Mouse (Mus musculus): ENCODE data around the gene Crebl2. TPM values are rescaled to one million over a fixed set of nuclear protein-coding genes. Genes with fewer than 3 reads are reported as not detected.

Crebl2 gene
- total and polyA plus RNA-seq, 2 experiments from 2014 or later: 2.0 to 14.5 TPM

DNA sequence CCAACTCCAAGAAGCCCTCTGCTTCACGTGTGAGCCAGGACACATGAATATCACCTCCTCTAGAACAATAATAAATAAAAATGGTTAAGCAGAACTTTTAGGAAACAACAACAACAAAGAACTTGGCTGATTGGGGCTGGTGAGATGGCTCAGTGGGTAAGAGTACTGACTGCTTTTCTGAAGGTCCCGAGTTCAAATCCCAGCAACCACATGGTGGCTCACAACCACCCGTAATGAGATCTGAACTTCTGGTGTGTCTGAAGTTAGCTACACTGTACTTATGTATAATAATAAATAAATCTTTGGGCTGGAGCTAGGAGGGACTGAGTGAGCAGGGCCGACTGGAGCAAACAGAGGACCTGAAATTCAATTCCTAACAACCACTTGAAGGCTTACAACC is 47.3 kb downstream of the Crebl2 start:
- ATAC-seq (ENCODE audit: insufficient read depth, low read depth) (no peak), DNase-seq (ENCODE audit: low spot score) (no peak)
- H3K27ac ChIP-seq (ENCODE audit: low read depth): no peak overlapping the region
- no peaks in the 10 kb centered on the region for H3K27me3 ChIP-seq (ENCODE audit: control insufficient read depth, insufficient read depth, low read length)
- WGBS: 84% methylated on average over 4 of the region's 4 CpGs
- H3K9ac ChIP-seq (replicated peaks; ENCODE audit: low read depth, low read length): no peak overlapping the region
- no peak overlapping the region for H3K4me2 ChIP-seq (ENCODE audit: low read depth, low read length)
- H3K36me3 ChIP-seq (replicated peaks; ENCODE audit: control insufficient read depth, insufficient read depth, low read length): no peaks in the 10 kb centered on the region
- H3K4me1 ChIP-seq (ENCODE audit: control insufficient read depth, insufficient read depth): no peaks in the 10 kb centered on the region
- H3K4me3 ChIP-seq (ENCODE audit: low read depth, low read length): no peak overlapping the region
- no peaks in the 10 kb centered on the region for H3K9me3 ChIP-seq (replicated peaks; ENCODE audit: control insufficient read depth, low read length)
- no peak for TF ChIP-seq EP300 (IDR thresholded peaks at IDR 0.05; ENCODE audit: low read depth)
- TF ChIP-seq CTCF (IDR thresholded peaks at IDR 0.05; ENCODE audit: low read depth): no peak

DNA sequence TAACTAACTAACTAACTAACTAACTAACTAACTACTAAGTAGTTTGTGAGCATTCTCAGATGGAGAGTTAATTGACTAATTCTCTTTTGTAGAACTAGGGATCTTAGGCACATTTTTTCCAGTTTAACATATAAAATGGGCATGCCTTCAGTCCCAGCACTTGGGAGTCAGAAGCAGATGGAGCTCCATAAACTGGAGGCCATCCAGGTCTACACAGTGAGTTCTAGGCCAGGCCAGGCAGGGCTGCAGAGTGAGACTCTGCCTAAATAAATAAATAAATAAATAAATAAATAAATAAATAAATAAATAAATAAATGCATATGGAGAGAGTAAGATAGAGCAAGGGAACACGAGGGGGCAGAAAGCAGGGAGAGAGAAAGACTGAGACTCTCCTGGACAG is 47.9 kb downstream of the Crebl2 start:
- H3K27ac ChIP-seq (ENCODE audit: low read depth): no peak overlapping the region
- H3K9ac ChIP-seq (replicated peaks; ENCODE audit: low read depth, low read length): no peak overlapping the region
- H3K36me3 ChIP-seq (replicated peaks; ENCODE audit: control insufficient read depth, insufficient read depth, low read length): no peaks in the 10 kb centered on the region
- no peak overlapping the region for H3K4me3 ChIP-seq (ENCODE audit: low read depth, low read length)
- DNase-seq (ENCODE audit: low spot score) (no peak), ATAC-seq (ENCODE audit: insufficient read depth, low read depth) (no peak)
- H3K9me3 ChIP-seq (replicated peaks; ENCODE audit: control insufficient read depth, low read length): no peaks in the 10 kb centered on the region
- no peak overlapping the region for H3K4me2 ChIP-seq (ENCODE audit: low read depth, low read length)
- no peaks in the 10 kb centered on the region for H3K27me3 ChIP-seq (ENCODE audit: control insufficient read depth, insufficient read depth, low read length)
- H3K4me1 ChIP-seq (ENCODE audit: control insufficient read depth, insufficient read depth): no peaks in the 10 kb centered on the region
- TF ChIP-seq CTCF (IDR thresholded peaks at IDR 0.05; ENCODE audit: low read depth) (no peak), EP300 (IDR thresholded peaks at IDR 0.05; ENCODE audit: low read depth) (no peak)
- WGBS: 68% methylated on average over 1 of the region's 1 CpGs

DNA sequence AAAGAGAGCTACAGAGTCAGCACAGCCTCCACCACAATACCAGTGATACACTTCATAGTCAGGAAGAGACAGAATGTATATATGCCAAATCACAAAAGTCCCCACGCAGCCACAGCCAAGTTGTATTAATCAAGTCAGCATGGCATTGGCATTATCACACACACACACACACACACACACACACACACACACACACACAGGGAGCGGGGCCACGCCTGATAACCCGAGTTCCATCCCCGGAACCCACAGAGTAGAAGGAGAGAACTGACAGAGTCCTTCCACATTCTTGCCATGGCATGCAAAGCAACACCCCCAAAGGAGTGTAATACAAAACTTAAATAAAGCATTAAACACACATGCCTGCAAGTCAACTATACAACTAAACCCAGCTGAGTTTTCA is 49.6 kb downstream of the Crebl2 start:
- ATAC-seq (ENCODE audit: insufficient read depth, low read depth) (no peak), DNase-seq (ENCODE audit: low spot score) (no peak)
- Histone ChIP-seq H3K27me3 (ENCODE audit: control insufficient read depth, insufficient read depth, low read length) (no peaks in the 10 kb centered on the region), H3K4me3 (ENCODE audit: low read depth, low read length) (no peak overlapping the region), H3K36me3 (replicated peaks; ENCODE audit: control insufficient read depth, insufficient read depth, low read length) (no peaks in the 10 kb centered on the region), H3K9ac (replicated peaks; ENCODE audit: low read depth, low read length) (no peak overlapping the region), H3K4me1 (ENCODE audit: control insufficient read depth, insufficient read depth) (no peaks in the 10 kb centered on the region), H3K9me3 (replicated peaks; ENCODE audit: control insufficient read depth, low read length) (no peaks in the 10 kb centered on the region), H3K27ac (ENCODE audit: low read depth) (no peak overlapping the region), H3K4me2 (ENCODE audit: low read depth, low read length) (no peak overlapping the region)
- 78% methylated on average over 5 of the region's 5 CpGs for WGBS
- TF ChIP-seq EP300 (IDR thresholded peaks at IDR 0.05; ENCODE audit: low read depth) (no peak), CTCF (IDR thresholded peaks at IDR 0.05; ENCODE audit: low read depth) (no peak)

DNA sequence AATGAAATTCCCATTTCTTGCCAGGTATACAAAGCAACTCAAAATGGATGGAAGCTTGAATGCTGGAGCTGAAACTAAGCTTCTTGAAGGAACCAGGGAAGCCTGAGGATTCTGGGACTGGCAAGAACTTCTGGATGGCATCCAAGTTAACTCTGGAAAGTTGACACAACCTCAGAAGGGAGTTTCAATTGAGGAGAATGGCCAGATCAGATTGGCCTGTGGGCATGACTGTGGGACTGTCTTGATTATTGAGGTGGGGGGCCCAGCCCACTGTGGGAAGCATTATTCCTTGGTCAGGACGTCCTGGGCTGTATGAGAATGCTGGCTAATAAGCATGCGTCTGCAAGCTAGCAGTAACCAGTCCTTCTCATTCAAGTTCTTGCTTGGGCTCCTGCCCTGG is 50.1 kb downstream of the Crebl2 start:
- 63% methylated on average over 2 of the region's 2 CpGs for WGBS
- H3K9me3 ChIP-seq (replicated peaks; ENCODE audit: control insufficient read depth, low read length): no peaks in the 10 kb centered on the region
- H3K4me3 ChIP-seq (ENCODE audit: low read depth, low read length): no peak overlapping the region
- H3K36me3 ChIP-seq (replicated peaks; ENCODE audit: control insufficient read depth, insufficient read depth, low read length): no peaks in the 10 kb centered on the region
- H3K27ac ChIP-seq (ENCODE audit: low read depth): no peak overlapping the region
- no peak overlapping the region for H3K4me2 ChIP-seq (ENCODE audit: low read depth, low read length)
- TF ChIP-seq CTCF (IDR thresholded peaks at IDR 0.05; ENCODE audit: low read depth): no peak
- TF ChIP-seq EP300 (IDR thresholded peaks at IDR 0.05; ENCODE audit: low read depth): no peak
- no peak overlapping the region for H3K9ac ChIP-seq (replicated peaks; ENCODE audit: low read depth, low read length)
- no peaks in the 10 kb centered on the region for H3K27me3 ChIP-seq (ENCODE audit: control insufficient read depth, insufficient read depth, low read length)
- no peaks in the 10 kb centered on the region for H3K4me1 ChIP-seq (ENCODE audit: control insufficient read depth, insufficient read depth)
- DNase-seq (ENCODE audit: low spot score): no peak
- no peak for ATAC-seq (ENCODE audit: insufficient read depth, low read depth)

DNA sequence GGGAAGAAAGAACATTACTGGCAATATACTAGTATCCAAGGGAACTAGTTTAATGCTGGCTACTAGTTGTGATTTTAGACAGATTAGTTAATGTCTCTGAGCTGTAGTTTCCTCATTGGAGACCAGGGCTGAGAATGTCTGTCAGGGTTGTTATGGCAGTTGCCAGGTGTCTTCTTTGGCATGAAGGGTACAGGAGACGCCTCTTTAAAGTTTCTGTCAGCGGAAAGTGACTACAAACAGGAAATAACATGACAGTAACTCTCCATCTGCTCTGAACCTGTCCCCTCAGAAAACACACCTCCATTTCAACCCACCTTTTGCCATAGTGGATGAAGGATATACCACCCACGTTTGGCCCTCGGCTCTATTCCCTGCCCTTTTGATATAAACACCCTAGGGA is 53.7 kb downstream of the Crebl2 start:
- no peak for DNase-seq (ENCODE audit: low spot score)

DNA sequence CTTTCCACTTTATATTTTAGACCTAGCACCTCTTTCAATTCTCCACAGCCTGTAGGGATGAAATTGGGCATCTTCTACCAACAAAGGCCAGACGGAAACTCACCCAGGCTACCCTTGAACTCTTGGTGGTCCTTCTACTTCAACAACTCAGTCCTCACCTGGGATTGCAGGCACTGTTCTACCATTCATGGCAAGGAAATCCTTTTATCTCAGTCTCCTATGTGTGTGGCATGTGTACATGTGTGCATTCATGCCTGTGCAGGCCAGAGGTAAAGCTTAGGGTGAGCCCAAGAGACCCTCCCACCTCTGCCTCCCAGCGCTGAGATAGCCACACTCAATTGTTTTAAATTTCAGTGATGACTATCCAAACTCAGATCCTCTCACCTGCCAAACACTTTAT is 55.6 kb downstream of the Crebl2 start:
- Histone ChIP-seq H3K27ac (ENCODE audit: low read depth) (no peak overlapping the region), H3K4me1 (ENCODE audit: control insufficient read depth, insufficient read depth) (0 out of 2 replicates have a peak, but pooled peaks cover 4% of the 10 kb centered on the region), H3K4me3 (ENCODE audit: low read depth, low read length) (no peak overlapping the region), H3K9me3 (replicated peaks; ENCODE audit: control insufficient read depth, low read length) (no peaks in the 10 kb centered on the region), H3K4me2 (ENCODE audit: low read depth, low read length) (no peak overlapping the region), H3K27me3 (ENCODE audit: control insufficient read depth, insufficient read depth, low read length) (no peaks in the 10 kb centered on the region), H3K9ac (replicated peaks; ENCODE audit: low read depth, low read length) (no peak overlapping the region), H3K36me3 (replicated peaks; ENCODE audit: control insufficient read depth, insufficient read depth, low read length) (no peaks in the 10 kb centered on the region)
- WGBS: 94% methylated on average over 2 of the region's 2 CpGs
- TF ChIP-seq CTCF (IDR thresholded peaks at IDR 0.05; ENCODE audit: low read depth) (no peak), EP300 (IDR thresholded peaks at IDR 0.05; ENCODE audit: low read depth) (no peak)
- DNase-seq (ENCODE audit: low spot score) (no peak), ATAC-seq (ENCODE audit: insufficient read depth, low read depth) (no peak)

More for the DNA sequence above, 53.7 kb downstream of the Crebl2 start:
- Histone ChIP-seq H3K27me3 (ENCODE audit: control insufficient read depth, insufficient read depth, low read length) (no peaks in the 10 kb centered on the region), H3K27ac (ENCODE audit: low read depth) (no peak overlapping the region; the same call in 1 of the 2 replicates), H3K36me3 (replicated peaks; ENCODE audit: control insufficient read depth, insufficient read depth, low read length) (no peaks in the 10 kb centered on the region), H3K9ac (replicated peaks; ENCODE audit: low read depth, low read length) (no peak overlapping the region), H3K4me1 (ENCODE audit: control insufficient read depth, insufficient read depth) (0 out of 2 replicates have a peak, but pooled peaks cover 4% of the 10 kb centered on the region), H3K4me3 (ENCODE audit: low read depth, low read length) (no peak overlapping the region), H3K9me3 (replicated peaks; ENCODE audit: control insufficient read depth, low read length) (no peaks in the 10 kb centered on the region), H3K4me2 (ENCODE audit: low read depth, low read length) (no peak overlapping the region)
- WGBS: 79% methylated on average over 4 of the region's 4 CpGs
- ATAC-seq (ENCODE audit: insufficient read depth, low read depth): no peak
- TF ChIP-seq EP300 (IDR thresholded peaks at IDR 0.05; ENCODE audit: low read depth) (no peak), CTCF (IDR thresholded peaks at IDR 0.05; ENCODE audit: low read depth) (no peak)
